Comparison of ENCODE assay signal across 18 mouse cellular contexts in genomic region chr17:56098711-56099572, GRCm38 (mm10). TPM values are rescaled to one million over a fixed set of nuclear protein-coding genes. Genes with fewer than 3 reads are reported as not detected.
DNase-seq lines count a peak whose midpoint lies in the region; ATAC-seq and TF ChIP-seq lines count a peak whose summit lies in the region.
"Had no signal": no experiment of that assay in that cellular context is flagged by ENCODE, and none has a peak within 500 bp of the region (broad histone marks: within the 10 kb centered on the region; RNA-seq: fewer than 3 reads in every experiment).

No protein-coding gene starts in this region.

- H3K9ac ChIP-seq in forebrain, embryonic 11.5 days (ENCODE audit: low read length), result no peak overlapping the region
- H3K9ac ChIP-seq in liver, adult 2 months (ENCODE audit: low read depth, low read length), result no peak overlapping the region
- H3K9ac ChIP-seq in kidney, embryonic 14.5 days (ENCODE audit: low read depth, low read length), result no peak overlapping the region
- H3K9ac ChIP-seq: heart, embryonic 15.5 days; hindbrain, embryonic 15.5 days; lung, embryonic 15.5 days had no signal

- no peak for ATAC-seq in forebrain, embryonic 11.5 days (replicated peaks; ENCODE audit: low FRiP score)
- no peak for ATAC-seq in G1E (ENCODE audit: extremely low read depth, insufficient number of reproducible peaks, low FRiP score, poor library complexity, severe bottlenecking)
- no peak for ATAC-seq in kidney, embryonic 14.5 days (ENCODE audit: low FRiP score, low TSS enrichment)

- peaks cover 22% of the 10 kb centered on the region for H3K36me3 ChIP-seq in forebrain, embryonic 11.5 days (ENCODE audit: control insufficient read depth, insufficient read depth, low read length)
- H3K36me3 ChIP-seq in forebrain, embryonic 10.5 days (replicated peaks), result peaks cover 98% of the 10 kb centered on the region
- peaks cover 10% of the 10 kb centered on the region; the same call in 1 of the 2 replicates for H3K36me3 ChIP-seq in liver, adult 2 months (ENCODE audit: control insufficient read depth, insufficient read depth, low read length)
- peaks cover 98% of the 10 kb centered on the region for H3K36me3 ChIP-seq in G1E (replicated peaks)
- peaks cover 85% of the 10 kb centered on the region for H3K36me3 ChIP-seq in kidney, embryonic 14.5 days (ENCODE audit: control insufficient read depth, insufficient read depth, low read length)

- no peak overlapping the region for H3K27ac ChIP-seq in forebrain, embryonic 11.5 days (ENCODE audit: low read depth, low read length)
- no peak overlapping the region for H3K27ac ChIP-seq in forebrain, embryonic 10.5 days
- H3K27ac ChIP-seq in liver, adult 2 months (replicated peaks; ENCODE audit: insufficient read depth, low read depth, low read length), result no peak overlapping the region
- H3K27ac ChIP-seq in kidney, embryonic 14.5 days (ENCODE audit: low read depth, low read length), result no peak overlapping the region
- H3K27ac ChIP-seq: heart, embryonic 15.5 days; hindbrain, embryonic 15.5 days; limb, embryonic 10.5 days; lung, embryonic 15.5 days had no signal

- TF ChIP-seq POLR2A in liver, adult 2 months (IDR thresholded peaks at IDR 0.05; ENCODE audit: extremely low read depth, insufficient read depth, low read length), result no peak

- no peaks in the 10 kb centered on the region for H3K9me3 ChIP-seq in forebrain, embryonic 11.5 days (ENCODE audit: control insufficient read depth, low read length)
- H3K9me3 ChIP-seq in forebrain, embryonic 10.5 days, result no peaks in the 10 kb centered on the region
- H3K9me3 ChIP-seq in G1E (replicated peaks), result no peaks in the 10 kb centered on the region
- no peaks in the 10 kb centered on the region for H3K9me3 ChIP-seq in kidney, embryonic 14.5 days (ENCODE audit: control insufficient read depth, low read length)
- H3K9me3 ChIP-seq: heart, embryonic 15.5 days; hindbrain, embryonic 15.5 days; limb, embryonic 10.5 days; lung, embryonic 15.5 days had no signal

- H3K4me1 ChIP-seq in forebrain, embryonic 11.5 days (replicated peaks; ENCODE audit: control insufficient read depth, insufficient read depth, low read length), result no peaks in the 10 kb centered on the region
- H3K4me1 ChIP-seq in forebrain, embryonic 10.5 days, result no peaks in the 10 kb centered on the region
- H3K4me1 ChIP-seq in liver, adult 2 months (ENCODE audit: control insufficient read depth, insufficient read depth, low read length), result peaks cover 5% of the 10 kb centered on the region
- H3K4me1 ChIP-seq in G1E (ENCODE audit: insufficient read depth, low read depth, low read length), result no peaks in the 10 kb centered on the region
- H3K4me1 ChIP-seq in kidney, embryonic 14.5 days (ENCODE audit: control insufficient read depth, insufficient read depth, low read length), result no peaks in the 10 kb centered on the region
- H3K4me1 ChIP-seq: heart, embryonic 15.5 days; hindbrain, embryonic 15.5 days; limb, embryonic 10.5 days; lung, embryonic 15.5 days had no signal

- WGBS in forebrain, embryonic 11.5 days, result 94% methylated on average over 15 of the region's 15 CpGs
- 92% methylated on average over 15 of the region's 15 CpGs for WGBS in forebrain, embryonic 10.5 days
- WGBS in liver, adult 2 months, result 58% methylated on average over 15 of the region's 15 CpGs
- 92% methylated on average over 15 of the region's 15 CpGs for WGBS in kidney, embryonic 14.5 days

- H3K4me2 ChIP-seq in forebrain, embryonic 11.5 days (ENCODE audit: low read depth, low read length, severe bottlenecking), result no peak overlapping the region
- no peak overlapping the region for H3K4me2 ChIP-seq in kidney, embryonic 14.5 days (replicated peaks; ENCODE audit: low read depth, low read length)
- H3K4me2 ChIP-seq: heart, embryonic 15.5 days; hindbrain, embryonic 15.5 days; lung, embryonic 15.5 days had no signal

- intact Hi-C loops in gastrocnemius, postnatal 14 days (cut with DNase I; ENCODE audit: low total_unique reads), result no loop called here
- intact Hi-C loops in left cerebral cortex, postnatal 36 days (cut with DNase I), result no loop called here

- peak; percentile 63 for TF ChIP-seq CTCF in liver, adult 2 months (IDR thresholded peaks at IDR 0.05; ENCODE audit: low read depth, low read length)
- 0 out of 2 replicates have a peak, but pooled peaks have one; percentile 7 for TF ChIP-seq CTCF in G1E (IDR thresholded peaks at IDR 0.05; ENCODE audit: low read depth, low read length)

- no peaks in the 10 kb centered on the region for H3K27me3 ChIP-seq in forebrain, embryonic 11.5 days (ENCODE audit: control insufficient read depth, insufficient read depth, low read length)
- H3K27me3 ChIP-seq in forebrain, embryonic 10.5 days (ENCODE audit: poor library complexity, severe bottlenecking), result no peaks in the 10 kb centered on the region
- H3K27me3 ChIP-seq in liver, adult 2 months (ENCODE audit: control insufficient read depth, insufficient read depth, low read length), result no peaks in the 10 kb centered on the region
- no peaks in the 10 kb centered on the region for H3K27me3 ChIP-seq in G1E (ENCODE audit: insufficient read depth, low read length)
- no peaks in the 10 kb centered on the region for H3K27me3 ChIP-seq in kidney, embryonic 14.5 days (ENCODE audit: control insufficient read depth, insufficient read depth, low read length)
- H3K27me3 ChIP-seq: heart, embryonic 15.5 days; hindbrain, embryonic 15.5 days; lung, embryonic 15.5 days had no signal

- DNase-seq in forebrain, embryonic 11.5 days (ENCODE audit: low spot score), result peak; percentile 48
- no peak for DNase-seq in forebrain, embryonic 10.5 days (ENCODE audit: extremely low spot score, low spot score)
- DNase-seq in liver, adult 2 months (ENCODE audit: extremely low read depth, low read depth, low spot score), result peak; percentile 87
- DNase-seq in liver (no peak), G1E (ENCODE audit: low spot score) (no peak)
- peak; percentile 65 for DNase-seq in gastrocnemius, postnatal 14 days
- no peak for DNase-seq in left cerebral cortex, postnatal 36 days (ENCODE audit: low spot score in 2 of 2)
- DNase-seq: B cell, adult 2 months; cerebellum, adult 8-10 months; kidney, adult 9 months; right cerebral cortex, adult 18-20 months had no signal

- H3K79me2 ChIP-seq in liver, adult 2 months (ENCODE audit: control insufficient read depth, insufficient read depth, low read length), result no peaks in the 10 kb centered on the region

- no peak overlapping the region for H3K4me3 ChIP-seq in forebrain, embryonic 11.5 days (ENCODE audit: low read depth, low read length)
- H3K4me3 ChIP-seq in forebrain, embryonic 10.5 days, result no peak overlapping the region
- H3K4me3 ChIP-seq in liver, adult 2 months (ENCODE audit: insufficient read depth, low read depth, low read length), result no peak overlapping the region
- no peak overlapping the region for H3K4me3 ChIP-seq in G1E (ENCODE audit: low read depth, low read length)
- no peak overlapping the region for H3K4me3 ChIP-seq in kidney, embryonic 14.5 days (ENCODE audit: low read length)
- H3K4me3 ChIP-seq: erythroblast, embryonic 14.5 days; heart, embryonic 15.5 days; hindbrain, embryonic 15.5 days; limb, embryonic 10.5 days; lung, embryonic 15.5 days had no signal

RNA-seq across cellular contexts. Expression of gene Plin4, which starts 10.7 kb away (rescaled TPM):
- 0.07 TPM in 2 replicates for polyA plus RNA-seq in forebrain, embryonic 11.5 days (2014; fragmentation: Nextera tagmentation; extraction: Ambion mirVana)
- polyA plus RNA-seq in forebrain, embryonic 10.5 days (2016; fragmentation: Nextera tagmentation; extraction: Ambion mirVana), result 0.05 and 0.09 TPM in 2 replicates
- 2.1 and 2.3 TPM in 2 replicates for total RNA-seq in liver, adult 2 months (2014; rRNA removed)
- polyA plus RNA-seq in liver, adult 2 months (2012; rRNA removed), result 1.8 and 2.8 TPM in 2 replicates
- total RNA-seq in G1E (2014; fragmentation: Nextera tagmentation) (not detected in 2 replicates), G1E (2017) (0.05 and 0.06 TPM in 2 replicates)
- polyA plus RNA-seq in G1E (2012), result not detected in 2 replicates
- 100 to 1,000 TPM; 127 to 310 TPM for total RNA-seq in gastrocnemius, postnatal 14 days (2021)
- polyA plus RNA-seq in kidney, embryonic 14.5 days (2014; fragmentation: Nextera tagmentation; extraction: Ambion mirVana), result 0.08 and 0.17 TPM in 2 replicates
- total RNA-seq in left cerebral cortex, postnatal 36 days (2021), result 1 to 10 TPM; 2.9 to 6.4 TPM
- polyA plus RNA-seq: erythroblast, embryonic 14.5 days had no signal

RNA-seq across cellular contexts. Expression of gene Plin5, which starts 18.5 kb away (rescaled TPM):
- polyA plus RNA-seq in forebrain, embryonic 11.5 days (2014; fragmentation: Nextera tagmentation; extraction: Ambion mirVana), result 0.21 TPM in 1 of 2 replicates, not detected in the other
- 0.25 and 0.33 TPM in 2 replicates for polyA plus RNA-seq in forebrain, embryonic 10.5 days (2016; fragmentation: Nextera tagmentation; extraction: Ambion mirVana)
- total RNA-seq in liver, adult 2 months (2014; rRNA removed), result 19.2 and 24.6 TPM in 2 replicates
- 42.7 and 58.2 TPM in 2 replicates for polyA plus RNA-seq in liver, adult 2 months (2012; rRNA removed)
- total RNA-seq in G1E (2014; fragmentation: Nextera tagmentation) (not detected in 2 replicates), G1E (2017) (0.06 TPM in 1 of 2 replicates, not detected in the other)
- polyA plus RNA-seq in G1E (2012), result not detected in 2 replicates
- 10 to 100 TPM; 17.6 to 48.3 TPM for total RNA-seq in gastrocnemius, postnatal 14 days (2021)
- 1.1 and 1.3 TPM in 2 replicates for polyA plus RNA-seq in kidney, embryonic 14.5 days (2014; fragmentation: Nextera tagmentation; extraction: Ambion mirVana)
- total RNA-seq in left cerebral cortex, postnatal 36 days (2021), result under 1 TPM; 0.59 to 0.99 TPM
- polyA plus RNA-seq: erythroblast, embryonic 14.5 days had no signal

RNA-seq across cellular contexts. Expression of gene Hdgfl2, which starts 19.5 kb away (rescaled TPM):
- polyA plus RNA-seq in forebrain, embryonic 11.5 days (2014; fragmentation: Nextera tagmentation; extraction: Ambion mirVana), result 150 and 152 TPM in 2 replicates
- polyA plus RNA-seq in forebrain, embryonic 10.5 days (2016; fragmentation: Nextera tagmentation; extraction: Ambion mirVana), result 188 and 200 TPM in 2 replicates
- 11.3 and 13.8 TPM in 2 replicates for total RNA-seq in liver, adult 2 months (2014; rRNA removed)
- 29.0 and 30.2 TPM in 2 replicates for polyA plus RNA-seq in liver, adult 2 months (2012; rRNA removed)
- 31.1 and 37.6 TPM in 2 replicates for total RNA-seq in G1E (2014; fragmentation: Nextera tagmentation)
- total RNA-seq in G1E (2017), result 73.3 and 76.0 TPM in 2 replicates
- 174 and 201 TPM in 2 replicates for polyA plus RNA-seq in G1E (2012)
- 10 to 100 TPM; 27.7 TPM for total RNA-seq in gastrocnemius, postnatal 14 days (2021)
- polyA plus RNA-seq in kidney, embryonic 14.5 days (2014; fragmentation: Nextera tagmentation; extraction: Ambion mirVana), result 85.1 and 118 TPM in 2 replicates
- total RNA-seq in left cerebral cortex, postnatal 36 days (2021), result 100 to 1,000 TPM in 1 of 2 experiments, 10 to 100 TPM in 1; 95.2 to 109 TPM

RNA-seq across cellular contexts. Expression of gene Lrg1, which starts 22.9 kb away (rescaled TPM):
- polyA plus RNA-seq in forebrain, embryonic 11.5 days (2014; fragmentation: Nextera tagmentation; extraction: Ambion mirVana), result 0.17 and 0.51 TPM in 2 replicates
- polyA plus RNA-seq in forebrain, embryonic 10.5 days (2016; fragmentation: Nextera tagmentation; extraction: Ambion mirVana), result not detected in 2 replicates
- total RNA-seq in liver, adult 2 months (2014; rRNA removed), result 90.0 and 116 TPM in 2 replicates
- 543 and 600 TPM in 2 replicates for polyA plus RNA-seq in liver, adult 2 months (2012; rRNA removed)
- total RNA-seq in G1E (2014; fragmentation: Nextera tagmentation), result not detected in 2 replicates
- total RNA-seq in G1E (2017), result not detected in 2 replicates
- 0.04 TPM in 1 of 2 replicates, not detected in the other for polyA plus RNA-seq in G1E (2012)
- 1 to 10 TPM; 2.9 to 5.6 TPM for total RNA-seq in gastrocnemius, postnatal 14 days (2021)
- polyA plus RNA-seq in kidney, embryonic 14.5 days (2014; fragmentation: Nextera tagmentation; extraction: Ambion mirVana), result not detected in 2 replicates
- total RNA-seq in left cerebral cortex, postnatal 36 days (2021), result 1 to 10 TPM; 4.2 to 5.4 TPM
- total RNA-seq: ES-E14 had no signal

RNA-seq across cellular contexts. Expression of gene Ubxn6, which starts 24.1 kb away (rescaled TPM):
- 39.0 and 43.2 TPM in 2 replicates for polyA plus RNA-seq in forebrain, embryonic 11.5 days (2014; fragmentation: Nextera tagmentation; extraction: Ambion mirVana)
- 30.2 and 32.4 TPM in 2 replicates for polyA plus RNA-seq in forebrain, embryonic 10.5 days (2016; fragmentation: Nextera tagmentation; extraction: Ambion mirVana)
- 34.9 and 42.9 TPM in 2 replicates for total RNA-seq in liver, adult 2 months (2014; rRNA removed)
- 55.8 and 56.0 TPM in 2 replicates for polyA plus RNA-seq in liver, adult 2 months (2012; rRNA removed)
- total RNA-seq in G1E (2014; fragmentation: Nextera tagmentation), result 9.0 and 9.3 TPM in 2 replicates
- total RNA-seq in G1E (2017), result 17.1 and 19.1 TPM in 2 replicates
- polyA plus RNA-seq in G1E (2012), result 21.2 and 21.4 TPM in 2 replicates
- total RNA-seq in gastrocnemius, postnatal 14 days (2021), result 10 to 100 TPM; 38.3 to 38.9 TPM
- polyA plus RNA-seq in kidney, embryonic 14.5 days (2014; fragmentation: Nextera tagmentation; extraction: Ambion mirVana), result 34.4 and 42.8 TPM in 2 replicates
- 10 to 100 TPM; 87.9 to 94.9 TPM for total RNA-seq in left cerebral cortex, postnatal 36 days (2021)

Comparison
In these comparisons a context has a peak if more than half of its experiments do, and no peak if none do; other contexts are left out.
1. DNase-seq: peak in forebrain, embryonic 11.5 days (single experiment), liver, adult 2 months (single experiment) and gastrocnemius, postnatal 14 days (single experiment); none in forebrain, embryonic 10.5 days (single experiment), liver (single experiment), G1E (single experiment) and left cerebral cortex, postnatal 36 days (0 of 2).
2. RNA of gene Plin5, which starts 18.5 kb away (polyA plus RNA-seq): 42.7 to 58.2 TPM in liver, adult 2 months; 1.1 to 1.3 TPM in kidney, embryonic 14.5 days, 0.25 to 0.33 TPM in forebrain, embryonic 10.5 days, 0.21 TPM in forebrain, embryonic 11.5 days and not detected in G1E; every median in the first group is over 10 times any median in the second.